Mouse (Mus musculus): Measurements from ENCODE around the gene Iqschfp.

The Iqschfp gene

DNA sequence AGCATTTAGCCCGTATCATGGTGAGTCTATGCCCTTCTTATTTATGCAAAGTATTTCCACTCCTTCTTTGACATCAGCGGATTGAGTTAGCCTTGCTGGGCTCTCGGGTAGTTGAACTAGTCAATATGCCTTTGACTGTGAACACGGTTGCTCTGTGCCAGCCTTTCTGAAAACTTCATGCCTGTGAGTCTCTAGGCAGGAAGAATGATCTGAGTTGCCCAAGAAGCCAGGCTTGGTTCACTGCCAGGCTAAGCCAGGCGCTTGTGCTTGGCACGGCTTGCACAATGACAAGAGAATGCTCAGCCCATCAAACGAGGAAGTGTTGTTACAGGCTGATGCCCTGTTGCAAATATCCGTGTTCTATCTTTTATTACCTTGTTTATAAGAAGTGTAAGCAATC is 671.9 kb downstream of the Iqschfp start:
- in situ Hi-C loops (cut with MboI; ENCODE audit: low sequenced_read_pairs): no loop called here

DNA sequence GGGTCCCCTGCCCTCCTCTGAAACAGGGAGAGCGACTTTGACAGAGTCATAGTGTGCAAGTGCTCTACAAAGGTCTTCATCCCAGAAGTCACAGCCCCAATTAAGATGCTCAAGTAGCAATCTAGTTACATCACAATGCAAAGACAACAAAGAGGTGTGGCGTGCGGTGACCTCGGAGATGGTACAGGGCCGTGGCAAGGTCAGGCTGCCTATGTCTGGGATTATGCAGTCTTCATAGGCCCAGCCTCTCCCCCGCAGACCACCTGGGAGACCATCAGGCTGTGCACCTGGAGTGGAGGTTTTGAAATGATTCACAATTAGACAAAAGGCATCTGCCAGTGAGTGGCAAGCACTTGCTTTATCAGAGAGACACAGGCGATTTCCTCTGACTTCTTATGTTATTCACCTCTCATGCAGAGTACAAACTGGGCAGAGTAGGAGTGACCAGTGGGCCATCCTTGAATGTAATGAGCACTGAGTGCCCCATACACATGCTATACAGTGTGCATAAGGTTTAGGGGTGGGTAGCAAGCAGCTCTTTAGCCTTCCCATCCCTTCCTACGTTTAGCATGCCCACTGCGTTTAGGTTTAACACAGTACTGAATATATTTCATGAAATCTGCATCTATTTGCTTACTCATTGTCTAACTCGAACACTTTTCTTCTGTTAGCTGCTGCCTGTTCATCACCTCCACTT is 673.1 kb downstream of the Iqschfp start:
- in situ Hi-C loops (cut with MboI; ENCODE audit: low sequenced_read_pairs): no loop called here

DNA sequence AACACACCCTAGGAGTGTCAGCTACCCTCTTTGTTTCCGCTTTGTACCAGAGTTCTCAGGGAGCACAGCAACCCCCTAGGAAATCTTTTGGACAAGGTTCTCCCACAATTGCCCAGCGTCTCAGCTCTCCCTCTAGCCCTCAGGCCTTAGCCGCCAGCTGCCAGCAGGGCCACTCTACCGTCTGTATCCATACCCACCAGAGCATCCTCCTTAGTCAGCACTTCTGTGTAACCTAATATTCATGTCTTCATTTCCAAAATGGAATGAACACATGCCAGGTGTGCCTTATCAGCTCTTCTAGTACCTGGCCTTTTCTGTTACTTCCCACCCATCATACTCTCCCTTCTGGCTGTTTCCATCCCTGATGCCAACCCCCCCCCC is 673.6 kb downstream of the Iqschfp start:
- in situ Hi-C loops (cut with MboI; ENCODE audit: low sequenced_read_pairs): no loop called here

DNA sequence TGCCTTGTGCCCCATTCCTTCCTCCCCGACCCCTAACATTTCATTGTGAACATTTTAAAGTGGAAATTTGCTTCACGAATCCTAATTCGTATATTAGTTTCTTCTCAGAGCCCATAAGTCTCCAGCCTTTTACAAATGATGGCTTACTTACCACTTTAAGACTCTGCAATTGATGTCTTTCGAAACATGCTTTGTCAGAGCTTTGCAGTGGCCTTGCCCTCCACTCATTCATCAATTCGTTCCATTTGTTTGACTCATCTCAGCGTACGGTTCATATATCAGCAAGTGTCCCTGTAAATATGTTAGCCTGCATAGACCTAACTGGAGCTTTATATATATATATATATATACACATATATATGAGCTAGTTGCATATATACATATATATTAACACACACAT is 675.5 kb downstream of the Iqschfp start:
- in situ Hi-C loops (cut with MboI; ENCODE audit: low sequenced_read_pairs): no loop called here

DNA sequence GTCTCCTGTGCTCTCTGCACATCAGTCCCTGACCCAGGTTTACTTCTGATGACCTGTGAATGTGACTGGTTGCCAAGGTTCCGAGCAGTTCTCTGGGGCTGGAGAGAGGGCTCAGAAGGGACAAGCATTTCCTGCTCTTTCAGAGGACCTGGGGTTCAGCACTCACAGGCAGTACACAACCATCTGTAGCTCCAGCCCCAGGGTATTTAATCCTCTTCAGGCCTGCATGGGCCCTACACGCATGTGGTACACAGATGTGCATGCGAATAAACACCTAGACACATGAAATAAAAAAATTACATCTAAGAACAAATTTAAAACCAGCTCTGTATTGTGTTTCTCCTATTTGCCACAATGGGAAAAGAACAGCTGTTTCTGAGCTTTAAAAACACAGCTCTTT is 676.1 kb downstream of the Iqschfp start:
- in situ Hi-C loops (cut with MboI; ENCODE audit: low sequenced_read_pairs): no loop called here

DNA sequence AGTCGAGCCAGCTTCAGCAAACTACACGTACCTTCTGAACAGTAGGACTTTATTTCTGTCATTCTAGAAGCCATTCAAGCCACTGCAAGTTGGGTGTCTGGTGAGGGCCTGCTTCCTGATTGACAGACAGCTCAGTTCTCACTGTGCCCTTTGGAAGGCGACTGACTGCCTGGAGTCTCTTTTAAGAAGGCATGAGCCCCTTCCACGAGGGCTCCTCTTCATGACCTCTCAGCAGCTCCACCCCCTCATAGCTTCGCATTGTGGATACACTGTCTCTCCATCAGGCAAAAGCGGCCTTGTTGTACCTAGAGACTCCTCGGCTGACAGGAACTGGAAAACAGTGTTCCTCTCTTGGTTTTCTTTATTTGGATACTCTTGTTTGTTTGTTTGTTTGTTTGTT is 676.7 kb downstream of the Iqschfp start:
- in situ Hi-C loops (cut with MboI; ENCODE audit: low sequenced_read_pairs): no loop called here

DNA sequence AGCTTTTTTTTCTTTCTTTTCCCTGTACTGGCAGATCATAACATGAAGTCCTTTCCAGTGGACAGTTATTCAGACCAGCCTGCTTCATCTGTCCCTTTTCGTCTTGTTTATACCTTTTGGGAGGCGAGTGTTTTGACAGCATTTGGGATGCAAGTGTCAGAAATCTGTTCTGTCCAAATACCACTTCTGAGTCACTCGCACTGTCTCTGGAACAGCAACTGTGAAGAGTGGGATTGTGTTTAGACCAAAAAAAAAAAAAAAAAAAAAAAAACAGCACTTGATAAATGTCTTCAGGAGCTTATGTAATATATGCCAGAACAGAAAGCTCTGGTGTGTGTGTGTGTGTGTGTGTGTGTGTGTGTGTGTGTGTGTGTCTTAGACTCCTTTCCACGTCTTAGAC is 678.3 kb downstream of the Iqschfp start:
- in situ Hi-C loops (cut with MboI; ENCODE audit: low sequenced_read_pairs): no loop called here

DNA sequence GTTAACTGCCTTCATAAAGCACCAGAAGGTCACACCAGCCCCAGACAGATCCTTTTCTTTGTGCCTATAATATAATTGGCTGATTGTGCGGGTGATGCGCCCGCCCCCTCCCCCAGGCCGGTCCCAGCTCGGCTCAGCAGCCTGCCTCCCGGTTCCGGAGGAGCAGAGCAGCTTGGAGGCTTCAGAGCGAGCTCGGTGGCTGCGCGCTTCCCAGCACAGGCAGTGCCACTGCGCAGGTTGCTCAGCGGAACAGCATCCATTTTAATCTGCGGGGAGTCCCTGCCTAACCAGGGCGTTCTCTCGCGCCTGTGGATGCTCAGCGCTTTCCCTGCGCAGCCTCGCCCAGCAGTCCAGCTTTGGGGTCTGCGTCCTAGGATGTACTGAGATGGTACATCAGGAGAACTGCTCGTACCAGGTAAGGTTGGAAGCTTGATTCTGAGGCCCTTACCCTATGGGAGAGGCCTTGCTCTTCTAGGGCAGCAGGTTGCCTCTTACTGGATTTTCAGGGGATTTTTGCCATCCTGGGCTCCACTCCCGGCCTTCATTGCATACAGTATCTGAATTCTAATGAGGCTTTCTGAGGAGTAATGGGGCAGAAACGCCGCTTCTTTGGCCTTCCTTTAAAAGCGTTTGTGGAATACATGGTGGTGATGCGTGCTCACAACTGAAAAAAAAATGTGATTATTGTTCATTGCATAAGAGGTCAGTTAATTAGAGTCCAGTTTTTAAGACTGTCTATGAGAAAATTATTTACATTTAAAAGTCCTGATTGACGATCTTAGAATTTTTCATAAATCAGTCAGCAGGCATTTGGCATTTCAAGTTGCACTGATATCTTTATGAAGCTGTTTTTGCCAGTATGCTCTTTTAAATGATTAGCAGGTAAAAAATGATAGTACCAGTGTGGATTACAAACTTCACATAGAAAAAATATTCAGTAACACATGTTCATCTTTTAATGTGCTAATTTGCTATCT is 680.5 kb downstream of the Iqschfp start:
- in situ Hi-C loops (cut with MboI; ENCODE audit: low sequenced_read_pairs): no loop called here

DNA sequence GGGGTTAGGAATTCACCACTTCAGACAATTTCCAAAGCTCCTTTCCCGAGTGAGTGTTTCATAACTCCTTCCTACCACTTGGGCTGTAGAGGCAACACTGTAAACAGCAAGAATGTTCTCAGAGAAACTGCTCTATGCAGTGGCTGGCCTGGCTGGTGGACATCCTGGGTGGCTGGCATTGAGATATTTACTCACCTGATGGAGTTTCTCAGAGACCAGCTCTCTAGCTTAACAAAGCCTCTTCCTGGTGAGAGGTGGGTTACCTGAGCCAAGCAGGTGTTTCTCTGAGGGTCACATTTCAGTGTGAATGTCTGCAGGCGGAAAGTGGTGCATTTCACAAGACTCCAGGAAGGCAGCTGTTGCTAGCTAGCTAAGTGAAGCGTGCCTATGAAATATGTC is 681.2 kb downstream of the Iqschfp start:
- in situ Hi-C loops (cut with MboI; ENCODE audit: low sequenced_read_pairs): no loop called here

DNA sequence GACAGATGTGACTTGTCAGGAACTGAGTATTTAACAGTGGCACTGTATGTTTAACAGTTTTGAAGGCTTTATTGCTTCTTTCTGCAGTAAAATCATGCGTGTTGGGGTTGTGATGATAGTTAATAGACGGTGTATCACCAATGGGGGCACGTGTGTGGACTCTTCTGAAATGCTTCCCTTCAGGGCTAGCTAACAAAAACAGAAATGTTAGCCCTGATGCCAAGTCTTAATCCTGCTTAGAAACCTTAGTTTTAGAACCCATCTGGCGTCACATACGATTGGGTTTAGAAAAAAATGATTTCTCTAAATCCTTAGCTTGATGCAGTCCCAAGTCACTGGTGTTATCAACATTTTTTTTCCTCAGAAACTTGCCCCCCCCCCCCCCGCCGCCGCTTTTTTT is 682.1 kb downstream of the Iqschfp start:
- in situ Hi-C loops (cut with MboI; ENCODE audit: low sequenced_read_pairs): no loop called here

DNA sequence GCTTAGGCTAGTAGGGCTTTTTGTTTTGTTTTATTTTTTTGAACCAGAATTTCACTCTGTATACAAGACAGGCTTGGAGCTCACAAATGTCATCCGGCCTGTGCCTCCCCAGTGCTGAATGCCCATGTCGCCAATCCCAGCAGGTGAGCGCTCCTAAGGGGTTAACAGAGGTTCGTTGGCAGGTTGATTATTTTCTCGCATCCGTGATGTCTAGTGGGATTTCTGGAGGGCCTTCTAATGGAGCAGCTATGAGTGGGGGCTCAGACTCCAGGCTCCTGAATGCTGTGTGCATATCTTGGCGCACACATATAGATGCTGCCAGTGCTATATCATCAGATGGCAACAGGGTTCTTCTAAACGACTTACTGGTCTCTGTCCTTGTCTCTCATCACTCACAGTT is 682.5 kb downstream of the Iqschfp start:
- in situ Hi-C loops (cut with MboI; ENCODE audit: low sequenced_read_pairs): no loop called here

DNA sequence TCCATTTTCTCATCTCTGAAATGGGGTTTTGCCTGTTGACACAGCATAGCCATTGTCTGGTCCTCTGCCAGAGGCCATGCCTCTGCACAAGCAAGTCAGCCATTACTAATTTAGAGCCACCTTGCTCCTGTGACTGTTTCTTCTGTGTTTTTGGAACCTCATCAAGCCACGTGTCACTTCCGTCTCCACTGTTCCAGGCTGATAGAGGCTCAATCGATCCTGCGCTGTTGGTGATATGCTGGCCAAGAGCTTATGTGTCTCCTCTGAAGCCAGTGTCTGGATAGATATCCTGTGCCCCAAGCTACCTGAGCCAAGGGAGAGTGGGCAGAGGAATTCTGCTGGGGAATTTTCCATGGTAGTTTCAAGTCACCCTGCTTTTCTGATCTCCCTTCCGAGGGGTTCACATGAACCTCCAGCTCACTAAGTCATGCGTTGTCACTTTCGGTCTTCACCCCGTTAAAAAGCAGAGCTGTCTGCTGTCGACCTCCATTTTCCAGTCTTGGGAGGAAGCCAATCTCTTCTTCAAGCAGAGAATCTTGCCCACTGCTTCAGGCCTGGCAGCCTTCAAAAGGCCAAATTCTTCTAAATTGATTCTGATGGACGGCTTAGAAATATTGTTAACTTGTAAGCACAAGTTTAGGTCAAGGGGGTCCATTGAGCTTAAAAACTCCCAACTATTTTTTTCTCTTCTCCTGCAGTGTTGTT is 683.8 kb downstream of the Iqschfp start:
- in situ Hi-C loops (cut with MboI; ENCODE audit: low sequenced_read_pairs): no loop called here

DNA sequence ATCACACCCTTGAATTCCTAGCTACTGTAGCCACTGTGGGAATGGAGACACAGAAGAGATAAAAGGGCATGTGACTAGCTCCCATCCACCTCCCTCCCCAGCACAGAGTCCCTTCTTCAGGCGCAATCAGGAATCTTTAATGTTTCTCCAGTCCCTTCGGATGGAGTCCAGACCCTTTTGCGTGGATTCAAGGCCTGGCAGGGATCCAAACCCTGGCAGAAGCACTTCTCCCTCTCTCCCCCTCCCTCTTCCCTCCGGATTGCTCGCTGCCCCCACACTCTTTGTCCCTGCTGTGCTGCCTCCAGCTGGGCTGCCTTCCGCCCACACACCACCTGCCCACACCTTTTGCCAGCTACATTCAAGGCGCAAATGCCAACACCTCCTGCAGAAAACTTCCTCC is 684.4 kb downstream of the Iqschfp start:
- in situ Hi-C loops (cut with MboI; ENCODE audit: low sequenced_read_pairs): no loop called here

DNA sequence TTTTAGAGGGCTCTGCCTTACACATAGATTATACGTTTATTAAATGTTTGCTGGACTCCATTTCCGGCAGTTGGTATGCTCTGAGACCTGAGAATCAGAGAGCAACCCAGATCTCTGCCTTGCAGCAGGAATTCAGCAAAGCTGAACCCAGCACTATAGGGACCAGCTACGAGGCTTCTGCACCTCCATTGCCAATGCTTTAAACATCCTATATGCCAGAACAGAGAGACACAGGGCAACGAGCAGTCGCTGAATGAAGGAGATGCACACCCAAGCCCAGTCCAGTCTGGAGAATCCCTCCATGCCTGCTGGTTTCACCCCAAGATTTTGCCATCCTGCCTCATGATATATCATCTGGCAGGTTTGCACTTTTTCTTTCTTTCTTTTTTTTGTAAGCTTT is 684.9 kb downstream of the Iqschfp start:
- in situ Hi-C loops (cut with MboI; ENCODE audit: low sequenced_read_pairs): no loop called here

DNA sequence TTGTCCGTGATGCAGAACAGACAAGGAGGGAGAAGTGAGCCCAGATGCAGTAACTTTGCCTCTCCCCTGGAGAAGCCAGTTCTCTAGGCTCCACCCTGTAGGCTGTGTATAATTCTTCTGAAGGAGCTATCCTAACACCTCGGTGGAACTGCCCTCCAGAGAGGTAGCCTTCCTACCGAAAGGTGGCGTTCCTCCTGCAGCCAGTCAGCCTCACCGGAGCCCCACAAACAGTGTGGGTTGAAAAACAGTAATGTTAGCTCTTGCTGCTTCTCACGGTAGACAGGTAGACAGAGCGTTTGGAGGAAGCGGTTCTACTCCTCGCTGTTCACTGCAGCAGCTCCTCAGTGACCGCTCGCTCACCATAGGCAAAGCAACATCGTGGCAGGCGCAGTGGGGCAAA is 689.6 kb downstream of the Iqschfp start:
- in situ Hi-C loops (cut with MboI; ENCODE audit: low sequenced_read_pairs): no loop called here

DNA sequence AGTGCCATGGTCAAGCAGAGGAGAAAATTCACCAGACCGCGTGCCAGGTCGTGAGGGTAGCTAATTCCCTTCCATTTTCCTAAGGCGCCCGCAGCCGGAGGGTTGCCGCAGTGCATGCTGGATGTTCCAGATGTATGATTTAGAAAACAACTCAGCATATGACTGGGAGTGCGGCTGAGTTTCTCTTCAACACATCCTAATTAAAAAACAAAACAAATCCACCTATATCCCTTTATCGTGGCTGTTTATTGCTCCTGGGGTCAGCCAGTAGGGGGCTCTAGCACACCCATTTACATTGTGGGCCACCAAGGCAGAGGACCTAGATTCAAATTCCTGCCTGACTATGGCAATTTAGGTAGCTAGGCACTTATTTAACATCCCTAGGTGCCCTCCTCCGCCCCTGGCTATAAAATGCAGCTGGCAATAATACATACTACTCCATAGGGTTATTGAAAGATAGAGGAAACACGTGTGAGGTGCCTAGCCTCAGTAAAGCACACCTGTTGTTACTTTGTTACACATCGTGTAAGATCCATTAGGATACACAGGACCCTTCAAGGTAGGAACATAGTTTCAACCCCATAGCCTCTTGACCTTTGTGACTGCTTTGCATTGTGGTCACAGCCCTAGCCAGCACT is 690.2 kb downstream of the Iqschfp start:
- in situ Hi-C loops (cut with MboI; ENCODE audit: low sequenced_read_pairs): no loop called here

DNA sequence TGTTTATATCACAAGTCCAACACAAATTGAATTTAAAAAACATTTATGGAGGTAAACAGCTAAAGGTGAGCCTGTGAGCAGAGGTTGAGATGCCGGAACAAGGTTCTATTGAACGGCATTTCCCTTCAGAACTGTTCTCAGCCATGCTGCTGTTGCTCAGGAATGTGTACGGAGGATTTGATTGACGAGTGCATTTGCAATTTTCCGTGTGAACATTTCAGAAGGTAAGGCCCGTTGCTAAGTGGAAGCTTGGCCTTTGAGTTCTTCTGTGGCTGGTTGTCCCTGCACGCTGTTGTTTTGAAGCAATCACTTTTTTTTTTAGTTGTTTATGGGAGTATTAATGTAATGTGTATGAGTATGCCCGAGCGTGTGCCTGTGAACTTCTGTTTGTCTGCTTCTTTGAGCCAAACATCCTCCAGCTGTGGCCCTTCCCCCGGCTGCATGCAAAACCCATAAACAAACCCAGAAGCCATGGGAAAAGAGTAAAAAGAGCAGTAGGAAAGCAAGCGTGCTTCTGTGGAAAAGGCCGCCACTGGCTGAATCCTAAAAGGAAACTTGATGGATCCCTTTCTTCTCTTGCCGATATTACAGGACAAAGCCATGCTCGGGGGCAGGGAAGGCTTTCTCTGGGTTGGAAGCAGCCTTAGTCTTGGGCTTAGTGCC is 691.1 kb downstream of the Iqschfp start:
- in situ Hi-C loops (cut with MboI; ENCODE audit: low sequenced_read_pairs): no loop called here

DNA sequence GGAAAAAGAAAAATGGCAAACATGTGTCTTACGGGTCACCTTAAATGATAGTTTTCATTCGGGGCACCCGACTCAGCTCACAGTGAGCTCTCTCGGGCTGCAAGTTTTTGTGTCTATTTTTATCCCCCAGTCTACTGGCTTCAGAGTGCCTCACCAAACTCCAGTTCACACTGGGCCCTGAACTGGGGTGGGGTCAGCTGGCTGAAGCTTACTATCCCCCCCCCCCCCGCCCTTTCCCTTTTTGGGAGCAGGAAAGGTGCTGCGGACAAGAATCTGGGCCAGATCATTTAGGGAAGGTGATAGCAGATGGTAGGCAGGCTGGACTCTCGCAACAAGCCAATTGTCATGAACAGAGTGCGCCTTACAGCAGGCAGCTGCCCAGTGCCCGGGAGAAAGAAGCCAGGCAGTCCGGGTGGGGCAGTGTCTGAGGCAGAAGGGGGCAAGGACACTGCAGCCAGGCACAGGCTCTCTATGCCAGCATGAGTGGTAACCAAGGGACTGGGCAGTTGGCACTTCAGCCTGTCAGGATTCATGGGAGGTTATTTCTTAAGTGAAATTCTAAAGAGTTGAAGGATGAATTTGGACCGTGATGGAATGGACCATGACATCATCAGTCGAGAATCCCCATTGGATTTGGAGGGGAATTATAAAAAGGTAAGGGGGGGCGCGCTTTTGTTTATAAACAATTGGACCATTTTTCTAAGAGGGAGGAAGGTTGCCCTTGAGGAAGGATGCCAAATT is 691.9 kb downstream of the Iqschfp start:
- in situ Hi-C loops (cut with MboI; ENCODE audit: low sequenced_read_pairs): no loop called here

DNA sequence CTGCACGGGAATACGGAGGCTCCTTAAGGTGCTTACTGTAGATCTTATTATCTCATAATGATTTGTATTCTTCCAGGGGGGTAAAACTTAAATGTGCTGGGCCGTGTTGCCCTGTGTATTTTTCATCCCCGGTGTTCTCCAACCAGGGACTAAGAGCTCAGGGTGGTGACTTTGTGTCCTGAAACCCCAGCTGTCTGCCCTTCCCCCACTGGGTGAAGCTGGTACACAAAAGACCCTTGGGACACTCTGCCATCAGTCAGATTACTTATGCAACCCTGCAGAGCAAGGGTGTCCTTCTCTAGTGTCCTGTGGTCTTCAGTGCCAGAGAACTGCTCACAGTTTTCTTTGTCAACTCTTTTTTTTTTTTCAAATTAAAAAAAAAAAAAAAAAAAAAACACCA is 693.2 kb downstream of the Iqschfp start:
- in situ Hi-C loops (cut with MboI; ENCODE audit: low sequenced_read_pairs): no loop called here

DNA sequence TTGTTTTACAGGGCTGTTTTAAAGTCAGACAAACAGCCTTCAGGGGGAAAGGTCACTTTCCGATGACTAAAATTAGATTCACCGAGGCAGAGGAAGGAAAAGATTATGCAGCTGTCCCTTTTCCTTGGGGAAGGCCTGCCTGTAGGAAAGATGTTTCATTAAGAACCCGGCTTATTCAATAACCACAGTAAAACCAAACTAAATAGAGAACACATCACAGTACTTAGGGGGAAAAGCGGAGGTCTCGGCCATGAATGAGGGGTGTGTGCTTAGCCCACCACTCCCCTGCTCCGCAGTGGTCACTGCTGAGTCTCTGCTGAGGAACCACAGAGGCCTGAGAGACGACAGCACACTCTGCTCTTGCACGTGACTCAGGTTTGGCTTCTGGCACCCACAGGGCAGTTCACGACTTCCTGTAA is 694.6 kb downstream of the Iqschfp start:
- in situ Hi-C loops (cut with MboI; ENCODE audit: low sequenced_read_pairs): no loop called here
